Mouse (Mus musculus): ENCODE data around the gene Aldh1a7.

DNA sequence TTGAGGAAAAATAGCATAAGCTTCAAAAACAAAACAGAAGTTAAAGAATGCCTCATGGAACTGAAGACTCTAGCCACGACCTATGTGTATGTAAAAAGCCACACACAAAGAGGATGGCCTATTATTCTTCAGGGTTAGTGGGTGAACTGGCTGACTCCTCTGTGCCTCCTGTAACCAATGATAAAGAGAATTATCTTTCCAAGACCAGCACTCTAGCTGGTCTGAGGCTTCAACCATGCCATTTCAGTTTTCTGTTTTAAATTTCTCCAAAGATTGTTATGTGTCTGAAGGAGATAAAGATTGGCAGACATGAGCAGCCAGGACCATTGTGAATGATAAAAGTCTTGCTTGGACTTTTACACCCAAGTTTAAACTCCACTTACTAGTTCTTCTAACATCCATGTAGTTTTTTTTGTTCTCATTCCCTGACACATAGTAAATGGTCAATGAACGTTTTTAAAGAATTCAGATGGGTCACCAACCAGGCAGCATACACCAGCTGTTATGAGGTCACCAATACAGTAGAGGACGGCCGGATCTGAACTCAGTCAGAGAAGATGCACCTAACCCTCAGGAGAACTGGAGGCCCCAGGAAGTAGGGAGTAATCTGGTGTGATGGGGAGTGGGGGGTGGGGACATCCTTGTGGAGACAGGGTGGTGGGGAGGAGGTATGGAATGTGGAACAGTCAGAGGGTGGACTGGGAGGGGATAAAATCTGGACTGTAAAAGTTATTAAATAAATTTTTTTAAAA is 34.5 kb upstream of the Aldh1a7 start:
- TF ChIP-seq CTCF (IDR thresholded peaks at IDR 0.05; ENCODE audit: extremely low read depth, insufficient read depth, low read length) (no peak), POLR2A (IDR thresholded peaks at IDR 0.05; ENCODE audit: extremely low read depth, insufficient read depth, low read length) (no peak)

Measured in cortical plate, adult 2 months (tissue).